Mouse (Mus musculus) heart, adult 10 weeks (tissue): ENCODE data around the gene Zdhhc18. TPM values are rescaled to one million over a fixed set of nuclear protein-coding genes. Genes with fewer than 3 reads are reported as not detected.

Source experiments
- polyA plus RNA-seq: library from polyadenylated mRNA; stranded (reverse); fragments of 350-450 nt; fragmentation: Illumina TruSeq; extraction: RNeasy Lipid Tissue Mini Kit (QIAGEN cat#74804); gene quantifications from one replicate; pipeline ENCODE4 v1.2.3, GENCODE M21; 2014; ENCODE audit warnings: low read depth, low replicate concordance

The Zdhhc18 gene
- polyA plus RNA-seq, result 13.6 TPM

DNA sequence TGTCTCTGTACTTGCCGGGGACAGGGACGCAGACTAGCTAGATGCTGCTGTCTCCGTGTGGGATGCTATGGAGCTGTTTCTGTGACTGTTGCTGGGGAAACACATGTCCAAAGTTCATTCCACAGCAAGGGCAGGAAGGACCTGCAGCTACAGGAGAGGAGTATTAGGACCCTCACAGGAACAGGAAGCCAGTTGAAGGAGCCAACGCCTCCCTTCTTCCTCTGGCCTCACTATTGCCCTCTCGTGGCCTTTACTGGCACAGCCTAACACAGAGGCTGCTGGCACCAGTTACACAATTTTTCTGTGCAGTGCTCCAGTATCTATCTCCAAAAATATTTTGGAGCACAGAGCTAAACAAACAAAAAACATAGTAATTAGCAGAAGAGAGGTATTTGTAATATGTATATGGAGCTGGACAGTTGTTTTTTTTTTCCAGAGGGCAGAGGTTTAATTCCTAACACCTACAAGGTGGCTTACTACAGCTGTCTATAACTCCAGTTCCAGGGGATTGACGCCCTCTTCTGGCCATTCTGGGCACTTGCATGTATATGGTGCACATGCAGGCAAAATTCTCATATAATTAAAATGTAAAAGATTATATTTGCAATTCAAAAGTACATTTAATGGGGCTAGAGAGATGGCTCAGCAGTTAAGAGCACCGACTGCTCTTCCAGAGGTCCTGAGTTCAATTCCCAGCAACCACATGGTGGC, at the start of gene Zdhhc18:
Gene Zdhhc18, minus strand, starts transcription at position 166 of the 711 bp plus-strand sequence.

DNA sequence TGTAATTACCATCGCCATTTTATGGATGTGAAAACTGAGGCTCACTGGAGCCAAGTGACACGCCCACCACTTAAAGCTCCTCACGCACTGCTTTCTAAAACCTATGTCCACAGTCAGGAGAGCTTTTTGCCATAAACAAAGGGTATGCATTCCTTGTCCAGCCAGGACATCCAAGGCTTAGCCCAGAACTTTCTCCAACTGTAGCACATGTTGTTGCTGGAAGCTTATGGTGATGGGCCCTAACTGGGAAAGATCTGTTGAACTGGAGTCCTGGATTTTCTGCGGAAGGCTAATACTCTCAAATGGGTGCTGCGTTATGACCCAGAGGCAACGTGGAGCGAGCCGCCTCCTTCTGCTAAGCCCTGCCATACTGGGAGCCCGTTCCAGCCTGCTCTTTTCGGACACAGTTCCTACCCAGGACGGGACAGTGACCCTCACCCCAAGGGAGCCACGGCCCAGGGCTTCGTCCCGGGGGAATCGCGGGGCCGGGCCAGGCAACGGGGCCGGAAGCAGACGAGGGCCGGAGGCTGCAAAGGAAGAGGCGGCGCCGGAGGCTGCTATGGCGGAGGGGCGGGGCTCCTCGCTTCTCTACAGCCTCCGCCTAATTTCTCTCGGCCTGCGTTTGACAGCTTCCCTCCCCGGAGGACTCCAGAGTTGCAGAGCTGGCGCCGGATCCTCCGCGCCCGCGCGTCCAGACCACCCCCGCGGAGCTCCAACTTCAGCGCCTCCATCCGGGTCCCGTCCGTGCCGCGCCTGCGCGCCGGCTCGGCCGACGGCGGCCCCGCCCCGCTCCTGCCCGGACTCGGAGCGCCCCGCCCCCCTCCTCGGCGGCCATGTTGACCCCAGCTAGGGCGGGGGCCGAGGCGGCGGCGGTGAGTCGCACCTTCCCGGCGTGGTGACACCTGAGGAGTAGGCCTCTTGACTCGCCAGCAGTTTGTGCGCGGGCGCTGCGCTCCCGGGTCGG, 22.2 kb upstream of the Zdhhc18 start, which contains the start of gene Pigv:
Gene Pigv, minus strand, starts transcription at position 767 of the 964 bp plus-strand sequence.

DNA sequence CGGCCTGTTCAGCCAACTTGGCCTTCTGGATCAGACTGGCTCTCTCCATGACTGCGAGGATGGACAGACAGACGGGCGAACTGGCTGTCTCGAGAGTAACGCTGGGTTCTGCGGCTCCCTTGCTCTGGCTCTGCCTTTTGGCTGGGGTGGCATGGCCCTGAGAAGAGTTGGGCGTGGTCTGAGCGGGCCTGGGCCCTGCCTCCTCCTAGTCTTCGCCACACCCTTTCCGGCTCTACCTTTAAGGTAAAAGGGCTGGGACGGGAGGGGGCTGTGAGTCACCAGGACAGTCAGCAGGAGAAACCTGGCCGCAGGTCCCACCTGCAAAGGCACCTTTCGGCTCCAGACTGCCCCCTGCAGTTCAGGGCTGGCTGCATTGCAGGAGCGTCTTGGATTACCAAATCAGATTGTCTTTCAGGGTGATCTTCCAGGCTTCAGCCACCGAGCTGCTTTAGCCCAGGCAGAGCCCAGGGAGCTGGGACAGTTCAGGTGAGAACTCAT, 48.2 kb downstream of the Zdhhc18 start, which contains the start of gene Sfn:
Gene Sfn, minus strand, starts transcription at position 448 of the 498 bp plus-strand sequence.

DNA sequence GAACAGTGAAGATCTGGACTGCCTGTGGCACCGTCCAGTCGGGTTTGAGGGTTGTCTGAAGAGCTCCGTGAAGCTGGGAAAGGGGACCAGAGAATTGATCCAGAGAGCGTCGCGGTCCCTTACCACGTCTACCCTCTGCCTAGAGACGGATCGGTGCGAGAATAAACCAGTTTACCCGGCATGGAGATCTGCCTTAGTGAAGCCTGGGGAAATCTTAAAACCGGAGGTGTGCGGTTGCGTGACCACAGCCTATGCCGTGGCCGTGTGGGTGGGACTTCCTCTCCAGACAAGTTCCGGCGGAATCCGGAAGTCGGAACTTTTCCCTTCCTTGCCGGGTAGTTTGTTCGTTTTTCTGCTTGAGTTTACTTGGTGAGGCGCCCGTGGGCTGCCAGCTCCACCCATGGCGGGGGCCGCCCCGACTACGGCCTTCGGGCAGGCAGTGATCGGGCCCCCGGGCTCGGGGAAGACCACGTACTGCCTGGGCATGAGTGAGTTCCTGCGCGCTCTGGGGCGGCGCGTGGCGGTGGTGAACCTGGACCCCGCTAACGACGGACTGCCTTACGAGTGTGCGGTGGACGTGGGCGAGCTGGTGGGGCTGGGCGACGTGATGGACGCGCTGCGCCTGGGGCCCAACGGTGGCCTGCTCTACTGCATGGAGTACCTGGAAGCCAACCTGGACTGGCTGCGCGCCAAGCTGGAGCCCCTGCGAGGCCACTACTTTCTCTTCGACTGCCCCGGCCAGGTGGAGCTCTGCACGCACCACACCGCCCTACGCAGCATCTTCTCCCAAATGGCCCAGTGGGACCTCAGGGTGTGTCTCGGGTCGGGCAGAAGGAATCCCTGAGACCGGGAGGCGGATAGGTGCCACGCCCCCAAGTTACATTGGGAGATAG, 65.6 kb downstream of the Zdhhc18 start, which contains the start of gene Gpn2:
Gene Gpn2, plus strand, starts transcription at position 304 of the 893 bp plus-strand sequence.

DNA sequence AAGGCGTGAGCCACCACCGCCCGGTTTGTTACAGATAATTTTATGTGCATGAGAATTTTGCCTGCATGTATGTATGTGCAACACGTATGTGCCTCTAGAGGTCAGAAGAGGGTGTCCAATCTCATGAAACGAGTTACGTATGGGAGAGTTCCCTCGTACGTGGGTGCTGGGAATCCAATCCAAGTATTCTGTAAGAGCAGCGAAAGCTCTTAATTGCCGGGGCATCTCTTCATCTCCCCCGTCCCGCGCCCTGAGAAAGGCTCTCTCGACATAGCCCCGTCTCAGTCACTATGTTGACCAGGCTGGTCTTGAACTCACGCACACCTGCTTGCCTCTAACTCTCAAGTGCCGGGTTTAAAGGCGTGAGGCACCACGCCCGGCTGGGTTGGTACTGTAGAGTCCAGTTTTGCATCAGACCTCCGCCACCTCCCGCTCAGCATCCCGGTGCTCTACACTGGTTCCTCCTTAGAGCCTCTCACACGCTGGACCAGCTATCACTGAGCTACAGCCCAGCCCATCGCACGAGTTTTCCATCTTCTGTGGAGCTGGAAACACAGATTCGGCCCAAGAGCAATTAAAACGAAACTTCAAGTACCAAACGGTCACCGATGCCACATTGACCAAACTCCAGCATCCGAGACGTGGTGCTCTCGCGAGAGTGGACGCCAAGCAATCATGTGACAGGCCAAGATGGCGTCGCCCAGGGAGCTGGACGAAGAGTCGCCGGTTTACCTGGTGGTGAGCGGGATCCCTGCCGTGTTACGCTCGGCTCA, 75.7 kb downstream of the Zdhhc18 start, which contains the start of gene Gpatch3:
Gene Gpatch3, plus strand, starts transcription at position 676 of the 773 bp plus-strand sequence.

Other genes with a start within 250 kb of the Zdhhc18 start
- gene Tent5b, start 170.0 kb downstream of the Zdhhc18 start, polyA plus RNA-seq, result 1.3 TPM
- gene Trnp1, start 151.6 kb downstream of the Zdhhc18 start, polyA plus RNA-seq, result 4.7 TPM
- gene Kdf1, start 131.2 kb downstream of the Zdhhc18 start, polyA plus RNA-seq, result not detected
- 126 TPM for gene Nudc, start 104.2 kb downstream of the Zdhhc18 start, polyA plus RNA-seq
- gene Nr0b2, start 96.8 kb downstream of the Zdhhc18 start, polyA plus RNA-seq, result 12.8 TPM
- 2.0 TPM for gene Gpatch3, start 75.4 kb downstream of the Zdhhc18 start, polyA plus RNA-seq
- 9.2 TPM for gene Gpn2, start 65.8 kb downstream of the Zdhhc18 start, polyA plus RNA-seq
- gene Sfn, start 48.0 kb downstream of the Zdhhc18 start, polyA plus RNA-seq, result 1.8 TPM
- 11.4 TPM for gene Pigv, start 22.5 kb upstream of the Zdhhc18 start, polyA plus RNA-seq
- gene Arid1a, start 106.6 kb upstream of the Zdhhc18 start, polyA plus RNA-seq, result 21.0 TPM
- gene Rps6ka1, start 237.6 kb upstream of the Zdhhc18 start, polyA plus RNA-seq, result 4.0 TPM